Mouse (Mus musculus): ENCODE measurements around the gene Gm20219.

GRCm38 (mm10) chr17:56545945-56546344 lies 8.2 kb downstream of the Gm20219 start:
- TF ChIP-seq MYOG (IDR thresholded peaks at IDR 0.05; ENCODE audit: control insufficient read depth in 1 of 3, insufficient read depth in 1 of 3, insufficient read length in 2 of 3, low read depth in 2 of 3) (no peak), CEBPB (IDR thresholded peaks at IDR 0.05; ENCODE audit: insufficient read depth, poor library complexity, severe bottlenecking) (no peak), POLR2AphosphoS2 (IDR thresholded peaks at IDR 0.05; ENCODE audit: insufficient read length, low read depth) (no peak), MAX (IDR thresholded peaks at IDR 0.05; ENCODE audit: low read depth) (no peak), POLR2A (IDR thresholded peaks at IDR 0.05; ENCODE audit: insufficient read length, low read depth) (no peak), TCF12 (IDR thresholded peaks at IDR 0.05; ENCODE audit: insufficient read depth, poor library complexity, severe bottlenecking) (no peak), USF1 (IDR thresholded peaks at IDR 0.05; ENCODE audit: low read depth) (no peak), TCF3 (IDR thresholded peaks at IDR 0.05; ENCODE audit: insufficient read length, low read depth) (no peak), E2F4 (IDR thresholded peaks at IDR 0.05; ENCODE audit: insufficient read depth) (no peak), MYOD1 (IDR thresholded peaks at IDR 0.05; ENCODE audit: control insufficient read depth in 1 of 3, insufficient read length in 2 of 3, low read depth in 2 of 3) (no peak)
